Mouse (Mus musculus) cerebellum, postnatal 4 days (tissue): ENCODE results near the gene Med17.

Source experiments
- DNase-seq, 2 experiments: peaks; one replicate each; pipeline ENCODE4 v3.0.0; 2022; ENCODE audit warnings: low spot score in 2 of 2, mixed read lengths in 1 of 2

Gene Med17

DNA sequence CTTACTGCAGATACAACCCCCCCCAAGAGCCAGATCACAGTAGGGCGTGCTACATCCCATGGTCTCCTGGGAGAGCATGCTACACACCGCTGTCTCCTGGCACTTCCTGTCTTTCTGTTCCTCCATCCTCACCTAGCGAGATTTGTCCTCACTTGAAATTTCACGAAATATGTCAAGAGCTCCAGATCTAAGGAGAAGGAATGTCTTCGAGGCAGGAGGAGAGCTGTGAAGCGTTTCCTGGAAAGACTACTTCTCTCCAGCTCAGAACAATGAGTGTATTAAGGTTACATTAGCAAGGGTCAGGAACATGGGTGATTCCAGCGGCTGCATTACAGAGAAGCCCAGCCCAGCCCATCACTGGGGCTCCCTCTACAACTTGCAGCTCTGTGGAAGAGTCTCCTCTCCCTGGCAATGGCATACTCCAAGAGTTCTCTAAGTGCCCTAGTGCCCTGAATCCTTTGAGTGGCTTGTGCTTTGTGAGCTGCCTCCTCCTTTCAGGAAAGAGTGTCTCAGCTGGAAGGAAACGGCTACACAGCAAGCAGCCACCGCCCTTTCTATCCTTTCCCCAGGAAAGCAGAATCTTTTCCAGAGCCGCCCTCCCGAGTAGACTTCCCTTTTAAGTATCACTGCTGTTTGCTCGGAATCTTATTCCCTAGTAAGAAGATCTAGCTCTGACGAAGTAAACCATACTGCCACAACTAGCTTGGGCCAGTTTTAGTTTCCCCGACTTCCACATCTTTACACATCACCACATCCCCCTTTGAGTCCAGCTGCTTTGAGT is 42.0 kb downstream of the Med17 start:
- no peak for DNase-seq

DNA sequence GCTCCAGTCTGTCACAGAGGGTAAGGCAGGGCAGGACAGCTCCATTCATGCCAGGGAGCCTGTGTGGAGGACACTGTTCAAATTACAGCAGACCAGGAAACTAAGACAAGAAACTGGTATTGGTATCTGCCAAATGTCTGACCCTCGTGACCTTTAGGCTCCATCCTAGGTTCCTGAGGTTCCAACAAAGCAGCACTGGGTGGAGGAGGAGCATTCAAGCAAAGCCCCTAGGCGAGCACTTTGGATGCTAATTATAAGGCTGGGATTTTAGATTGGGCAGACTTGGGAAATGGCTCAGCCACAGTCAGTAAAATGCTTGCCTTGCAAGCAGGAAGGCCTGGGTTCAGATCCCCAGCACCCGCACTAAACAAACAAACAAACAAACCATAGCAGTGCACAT is 43.7 kb downstream of the Med17 start:
- no peak for DNase-seq

DNA sequence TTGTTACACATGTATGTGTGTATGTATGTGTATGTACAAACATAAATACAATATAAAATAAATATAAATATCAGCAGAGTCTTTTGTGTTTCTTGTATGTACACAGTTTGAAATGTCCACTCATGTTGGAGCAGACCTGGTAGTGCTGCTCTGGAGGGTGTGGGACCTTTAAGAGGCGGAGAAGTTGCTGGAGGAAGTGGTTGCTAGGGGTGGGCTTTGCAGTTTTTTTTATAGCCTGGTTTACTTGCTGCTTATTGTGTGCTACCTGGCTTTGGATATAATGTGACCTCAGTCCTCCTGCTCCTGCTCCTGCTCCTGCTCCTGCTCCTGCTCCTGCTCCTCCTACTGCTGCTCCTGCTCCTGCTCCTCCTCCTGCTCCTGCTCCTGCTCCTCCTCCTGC is 46.1 kb downstream of the Med17 start:
- DNase-seq, result no peak

DNA sequence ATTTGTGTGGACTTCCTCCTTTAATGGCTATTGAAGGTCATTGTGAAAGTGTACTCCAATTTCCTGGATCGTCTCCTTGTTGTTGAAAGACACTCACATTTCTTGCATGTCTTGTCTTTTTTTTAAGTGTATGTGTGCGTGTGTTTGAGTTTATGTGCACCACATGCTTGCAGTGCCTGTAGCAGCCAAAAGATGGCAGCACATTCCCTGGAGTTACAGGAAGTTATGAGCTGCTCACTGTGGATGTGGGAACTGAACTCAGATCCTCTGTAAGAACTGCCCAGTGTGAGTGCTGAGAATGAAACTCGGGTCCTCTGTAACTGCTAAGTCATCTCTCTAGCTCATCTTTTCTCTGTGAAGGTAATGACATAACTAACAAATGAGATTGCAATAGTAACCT is 47.3 kb downstream of the Med17 start:
- no peak for DNase-seq

DNA sequence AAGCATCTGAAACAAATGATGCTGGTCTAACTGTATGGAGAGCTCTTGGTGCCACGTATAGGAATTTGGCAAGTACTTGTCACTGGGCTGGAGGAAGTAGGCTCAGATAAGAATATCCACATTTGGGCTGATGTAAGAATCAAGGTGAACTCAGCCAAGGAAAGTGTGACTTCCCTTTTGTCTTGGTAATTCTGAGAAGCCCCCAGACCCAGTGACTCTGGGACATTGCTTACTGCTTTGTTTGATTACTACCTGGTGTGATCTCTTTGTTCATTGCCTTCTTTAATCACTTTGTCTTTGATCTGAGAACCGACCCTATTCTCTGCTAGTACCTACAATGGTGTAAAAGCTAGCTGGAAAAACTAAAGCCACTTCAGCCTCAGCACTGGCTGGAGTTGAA is 54.8 kb downstream of the Med17 start:
- no peak for DNase-seq

DNA sequence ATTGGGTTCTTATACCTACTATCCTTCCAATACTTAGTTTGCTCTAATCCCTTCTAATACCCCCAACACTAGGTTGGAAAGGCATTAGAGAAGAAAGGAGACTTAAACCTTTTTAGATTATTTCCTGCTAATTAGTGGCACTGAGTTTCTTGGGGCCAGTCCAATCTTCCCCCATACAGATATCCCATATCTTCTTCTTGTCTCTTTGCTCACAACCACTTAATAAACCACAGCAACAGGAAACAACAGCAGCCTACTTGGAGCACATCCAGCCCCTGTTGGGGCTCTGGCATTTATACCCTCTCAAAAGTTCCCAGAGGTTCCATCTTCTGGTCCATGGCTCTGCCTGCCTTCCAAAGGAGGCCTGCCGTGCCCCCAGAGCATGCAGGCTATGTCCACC is 66.0 kb downstream of the Med17 start:
- no peak for DNase-seq

DNA sequence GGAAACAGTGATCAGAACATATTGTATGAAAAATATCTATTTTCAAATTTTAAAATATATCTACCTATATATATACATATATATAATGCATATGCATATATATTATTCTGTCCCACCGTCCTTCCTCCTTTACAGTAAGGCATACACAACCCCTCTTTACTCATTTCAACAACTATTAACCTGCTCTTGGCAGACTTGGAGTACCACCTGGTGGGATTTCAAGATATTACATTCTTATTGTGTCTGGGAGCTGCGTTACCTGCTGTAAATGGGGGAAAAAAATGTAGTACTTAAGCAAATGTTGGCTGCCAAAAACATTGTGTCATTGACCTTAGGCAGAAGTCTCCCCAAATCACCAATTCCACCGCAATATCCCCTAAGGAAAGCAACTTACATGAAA is 67.9 kb downstream of the Med17 start:
- no peak for DNase-seq
